Mouse (Mus musculus) c-Kit-positive CD71-negative TER-119-negative erythroid progenitor cells, embryonic 14.5 days (primary cell): ENCODE data around the gene Gjb4.

Experiments
- DNase-seq: peaks from one replicate; pipeline ENCODE4 v3.0.0-alpha.2; 2013; ENCODE audit warnings: low read depth

The Gjb4 gene

GRCm38 (mm10) chr4:127353951-127354438 is at the start of gene Gjb4:
TSS of gene Gjb4 (minus strand) at chr4:127354081.
- no peak for DNase-seq

GRCm38 (mm10) chr4:127402614-127403013 is 48.7 kb upstream of the Gjb4 start:
- DNase-seq: no peak

GRCm38 (mm10) chr4:127402166-127402565 is 48.3 kb upstream of the Gjb4 start:
- no peak for DNase-seq

- DNase-seq: no peak
Measured at GRCm38 (mm10) chr4:127400165-127401145, 46.6 kb upstream of the Gjb4 start.

DNA sequence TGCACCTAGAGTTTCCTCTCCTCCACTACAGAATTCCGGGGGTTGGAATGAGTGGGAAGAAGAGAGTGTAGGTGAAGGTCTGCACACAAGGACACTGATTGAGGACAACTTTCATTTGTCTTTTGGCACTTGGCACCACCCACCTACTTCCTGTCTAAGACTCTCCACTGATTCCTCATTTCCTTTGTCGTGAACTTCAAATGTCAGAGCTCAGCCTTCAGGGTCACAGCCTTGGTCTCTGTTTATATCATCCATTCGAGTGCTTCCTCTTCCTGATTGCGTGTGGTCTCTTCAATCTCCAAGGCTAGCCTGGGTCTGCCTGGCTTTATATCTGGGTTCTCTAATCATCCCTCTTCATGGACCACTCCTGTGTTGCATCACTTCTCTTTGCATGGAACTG is 41.7 kb upstream of the Gjb4 start:
- DNase-seq: no peak

DNA sequence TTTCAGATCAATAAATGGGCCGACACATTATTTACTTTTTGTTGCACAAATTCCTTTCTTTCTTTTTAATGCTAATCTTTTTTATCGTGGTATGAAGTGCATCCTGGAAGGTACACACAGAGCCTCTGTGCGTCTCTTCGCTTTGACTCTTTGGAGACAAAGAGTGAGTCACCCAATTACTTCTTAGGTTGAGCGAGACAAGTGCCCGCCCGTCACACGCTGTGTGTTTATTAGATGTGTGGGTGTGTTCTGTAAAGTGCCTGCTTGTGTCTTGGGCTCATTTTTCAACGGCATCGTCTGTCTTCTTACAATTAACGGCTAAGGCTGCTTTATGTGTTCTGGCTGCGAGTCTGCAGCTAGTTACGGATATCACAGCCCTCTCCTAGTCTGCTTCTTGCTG is 35.8 kb upstream of the Gjb4 start:
- no peak for DNase-seq

DNA sequence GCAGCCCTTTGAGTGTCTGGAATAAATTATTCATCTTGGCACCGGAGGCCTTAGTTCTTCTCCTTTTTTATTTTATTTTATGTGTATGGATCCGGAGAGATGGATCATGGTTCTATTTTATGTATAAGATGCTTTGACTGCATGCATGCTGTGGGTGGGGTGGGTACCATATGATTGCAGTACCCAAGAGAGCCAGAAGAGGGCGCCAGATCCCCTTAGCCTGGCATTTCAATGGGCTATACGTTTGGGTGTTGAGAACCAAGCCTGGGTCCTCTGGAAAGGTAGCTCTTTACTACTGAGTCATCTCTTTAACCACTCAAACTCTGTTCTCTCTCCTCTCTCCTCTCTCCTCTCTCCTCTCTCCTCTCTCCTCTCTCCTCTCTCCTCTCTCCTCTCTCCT is 23.5 kb upstream of the Gjb4 start:
- DNase-seq: no peak

- DNase-seq: no peak
Measured at GRCm38 (mm10) chr4:127375541-127376177, 21.8 kb upstream of the Gjb4 start.

- no peak for DNase-seq
Measured at GRCm38 (mm10) chr4:127374645-127375044, 20.8 kb upstream of the Gjb4 start.

DNA sequence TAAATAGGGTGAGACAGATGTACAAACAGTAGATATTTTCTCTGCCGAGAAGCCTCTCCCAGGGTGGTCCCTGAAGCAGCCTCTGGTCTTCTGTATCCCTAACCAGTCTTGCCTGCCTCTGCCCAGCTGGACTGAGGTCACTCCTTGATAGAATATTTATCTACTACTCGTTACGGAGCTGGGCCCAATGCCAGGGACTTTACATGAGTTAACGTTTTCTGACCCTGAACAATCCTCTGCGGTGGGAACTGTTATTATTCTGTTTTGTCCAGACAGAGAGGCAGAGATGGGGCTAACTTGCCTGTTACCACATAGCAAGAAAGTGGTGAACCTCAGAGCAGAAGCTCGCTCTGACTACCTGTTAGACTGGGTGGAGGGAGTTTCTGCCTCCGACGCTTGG is 19.6 kb upstream of the Gjb4 start:
- DNase-seq: no peak

DNA sequence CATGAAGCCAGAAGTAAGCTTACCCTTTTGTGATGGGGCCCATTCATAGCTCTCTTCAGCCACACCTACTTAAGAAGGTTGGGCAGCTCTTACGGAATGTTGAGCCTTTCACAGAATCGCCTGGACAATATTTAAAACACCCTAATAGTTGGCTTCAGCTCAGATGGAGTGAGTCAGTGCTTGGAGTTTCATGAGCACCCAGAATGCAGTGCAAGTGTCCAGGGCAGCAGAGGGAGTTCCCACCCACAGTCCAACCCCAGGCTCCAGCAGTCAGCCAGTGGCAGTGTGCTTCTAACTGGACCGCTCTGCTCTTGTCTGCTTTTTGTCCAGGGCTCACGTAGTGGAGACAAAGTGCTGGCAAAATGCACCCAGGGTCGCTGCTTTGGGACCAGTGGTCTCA is 17.7 kb upstream of the Gjb4 start:
- no peak for DNase-seq

GRCm38 (mm10) chr4:127370447-127370846 is 16.6 kb upstream of the Gjb4 start:
- no peak for DNase-seq

DNA sequence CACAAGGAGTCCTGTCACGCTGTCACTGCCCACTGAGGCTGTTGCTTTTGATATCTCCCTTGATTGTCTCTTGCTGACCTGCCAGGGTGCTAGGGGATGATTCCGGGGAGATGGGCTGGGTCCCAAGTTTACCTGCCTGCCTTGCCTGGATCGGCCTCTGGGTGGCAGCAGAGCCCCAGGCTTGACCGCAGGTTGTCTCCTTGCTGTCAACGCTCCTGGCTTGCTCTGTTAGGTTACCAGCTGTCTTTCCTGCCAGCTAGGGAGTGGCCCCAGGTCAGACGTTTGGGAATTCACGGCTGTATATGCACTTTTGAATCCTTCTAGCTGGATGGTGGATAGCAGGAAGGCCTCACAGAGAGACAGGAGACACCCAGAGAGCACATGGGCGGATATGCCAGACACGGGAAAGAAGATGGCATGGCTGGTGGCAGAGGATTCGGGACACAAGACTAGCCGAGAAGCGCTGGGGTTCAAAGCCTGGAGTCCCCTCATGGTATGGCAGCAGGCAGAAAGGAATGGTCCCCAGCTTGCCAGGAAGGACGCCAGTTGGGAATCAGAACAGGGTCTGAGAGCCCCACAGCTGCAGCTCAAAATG is 14.6 kb upstream of the Gjb4 start:
- DNase-seq: no peak

GRCm38 (mm10) chr4:127365834-127366233 is 12.0 kb upstream of the Gjb4 start:
- no peak for DNase-seq

- no peak for DNase-seq
Measured at GRCm38 (mm10) chr4:127365433-127365832, 11.6 kb upstream of the Gjb4 start.

DNA sequence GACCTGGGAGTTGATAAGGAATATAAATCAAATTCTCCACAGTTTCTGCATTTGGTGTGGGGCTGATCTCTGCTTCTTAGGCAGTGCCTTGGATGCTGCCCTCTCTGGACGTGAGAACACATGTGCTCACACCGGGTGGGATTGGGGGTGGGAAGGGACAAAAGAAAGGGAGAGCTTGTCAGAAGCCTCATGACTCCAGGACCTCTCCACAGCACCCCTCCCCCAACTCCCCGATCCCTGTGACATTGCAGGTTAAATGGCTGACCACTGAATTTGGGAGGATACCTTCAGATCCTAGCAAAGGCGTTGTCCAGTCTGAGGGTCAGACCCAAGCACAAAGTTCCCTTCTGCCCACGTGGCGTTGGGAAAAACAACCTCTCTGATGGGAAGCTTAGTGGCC is 10.6 kb upstream of the Gjb4 start:
- DNase-seq: no peak

- DNase-seq: no peak
Measured at GRCm38 (mm10) chr4:127363331-127363730, 9.4 kb upstream of the Gjb4 start.

DNA sequence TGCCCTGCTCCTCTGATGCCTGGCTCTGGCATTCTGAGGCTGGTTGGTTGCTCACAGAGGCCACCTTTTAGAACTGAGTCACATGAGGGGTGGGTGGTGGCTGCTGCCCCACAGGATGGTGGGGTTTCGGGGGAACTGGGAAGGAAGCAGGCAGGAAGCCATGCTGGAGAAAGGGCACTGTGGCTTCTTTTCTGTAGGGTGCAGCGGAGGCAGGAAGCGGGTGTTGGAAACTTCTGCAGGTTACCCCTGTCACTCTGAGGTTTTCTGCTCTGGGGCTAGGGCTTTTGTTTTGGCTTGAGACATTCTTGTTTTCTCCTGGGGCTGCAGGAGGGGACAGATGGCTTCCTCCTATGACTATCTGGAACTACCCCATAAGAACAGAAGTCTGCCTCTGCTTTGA is 8.6 kb upstream of the Gjb4 start:
- no peak for DNase-seq

GRCm38 (mm10) chr4:127358018-127358417 is 4.1 kb upstream of the Gjb4 start, which contains the start of gene Gjb5:
TSS of gene Gjb5 (minus strand) at chr4:127358181.
- no peak for DNase-seq

- DNase-seq: no peak
Measured at GRCm38 (mm10) chr4:127354506-127355485, 915 bp upstream of the Gjb4 start.

- DNase-seq: no peak
Measured at GRCm38 (mm10) chr4:127352594-127352993, 1.3 kb downstream of the Gjb4 start.
